Mouse (Mus musculus) cerebellum, adult 2 months (tissue): ENCODE measurements at regions not wholly inside any gene's neighbourhood (a gene's known extent, or its start where the extent isn't known, plus 50 kb on each side); places are given as distances from the start of the nearest gene placed in this dataset.

Experiments used
- DNase-seq, 2 experiments: peaks; one replicate each; pipeline ENCODE4 v3.0.0; 2021
- H3K27ac ChIP-seq: fragments of 200-500 bp; 2 replicates; pipeline ENCODE4 v1.5.1; 2012; ENCODE audit warnings: low read length, control low read depth, inconsistent platforms; ENCODE audit not compliant: insufficient read depth
- H3K27me3 ChIP-seq: fragments of 200-500 bp; 2 replicates; pipeline ENCODE4 v1.6.1; 2012; ENCODE audit warnings: inconsistent platforms, mild to moderate bottlenecking, low read length, moderate library complexity; ENCODE audit not compliant: control insufficient read depth, insufficient read depth
- H3K4me1 ChIP-seq: fragments of 200-500 bp; 2 replicates; pipeline ENCODE4 v1.6.1; 2011; ENCODE audit warnings: low read length; ENCODE audit not compliant: control insufficient read depth, insufficient read depth
- H3K4me3 ChIP-seq: fragments of 200-500 bp; replicated peaks from 2 replicates; pipeline ENCODE3; 2011; ENCODE audit warnings: mild to moderate bottlenecking, low read depth, low read length, control low read depth; ENCODE audit not compliant: insufficient read depth
- CTCF ChIP-seq: fragments of 200-500 bp; IDR thresholded peaks from 2 replicates; pipeline ENCODE4 v1.5.1; 2011; ENCODE audit warnings: low read depth, mild to moderate bottlenecking, control low read depth, low read length, moderate library complexity, borderline replicate concordance; ENCODE audit not compliant: insufficient read depth
- POLR2A ChIP-seq: fragments of 200-500 bp; IDR thresholded peaks from 2 replicates; pipeline ENCODE4 v1.6.1; 2011; ENCODE audit warnings: low read length, control low read depth, borderline replicate concordance; ENCODE audit not compliant: insufficient read depth
- WGBS: fragments of 180-500 bp; shearing (Covaris S2); methylation state at CpG from one replicate; pipeline ENCODE4 v1.1.7; 2018; 5-methylcytosine and 5-hydroxymethylcytosine counted together

DNA sequence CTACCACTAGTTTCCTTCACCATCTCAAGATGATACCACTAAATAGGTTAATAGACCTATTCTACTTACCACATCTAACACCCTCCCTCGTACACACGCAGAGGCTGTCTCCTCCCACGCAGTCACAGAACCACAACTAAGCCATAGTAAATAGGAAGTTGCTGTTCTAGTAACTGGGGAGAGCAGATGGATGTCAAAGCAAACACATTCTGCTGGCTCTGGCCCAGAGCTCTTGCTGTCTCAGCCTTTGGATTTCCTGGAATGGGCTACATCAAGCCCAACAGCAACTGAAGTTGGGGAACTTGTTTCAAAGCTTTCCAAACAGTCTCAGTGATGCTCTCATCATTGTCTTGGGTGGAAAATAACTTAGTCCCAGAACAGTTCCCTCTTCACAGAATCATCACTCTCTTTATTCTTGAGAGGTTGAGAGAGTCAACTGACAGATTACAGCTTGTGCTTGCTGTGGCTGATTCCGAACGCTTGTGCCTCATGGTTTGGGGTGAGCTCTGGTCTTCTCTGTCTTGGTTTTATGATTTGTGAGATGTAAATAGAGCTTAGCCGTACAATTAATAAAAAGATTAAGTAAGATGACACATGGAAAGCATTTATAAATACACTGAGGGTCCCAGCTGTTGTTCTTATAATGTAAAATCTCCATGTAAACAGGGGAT, 538.5 kb upstream of the Klf4 start:
- 46% methylated on average over 6 of the region's 6 CpGs for WGBS
- Histone ChIP-seq H3K4me1 (peaks cover 6% of the 10 kb centered on the region; the same call in 1 of the 2 replicates), H3K27ac (no peak overlapping the region), H3K27me3 (no peaks in the 10 kb centered on the region), H3K4me3 (no peak overlapping the region)
- TF ChIP-seq POLR2A (no peak), CTCF (no peak)
- DNase-seq, result peak; percentile 47 to 69

DNA sequence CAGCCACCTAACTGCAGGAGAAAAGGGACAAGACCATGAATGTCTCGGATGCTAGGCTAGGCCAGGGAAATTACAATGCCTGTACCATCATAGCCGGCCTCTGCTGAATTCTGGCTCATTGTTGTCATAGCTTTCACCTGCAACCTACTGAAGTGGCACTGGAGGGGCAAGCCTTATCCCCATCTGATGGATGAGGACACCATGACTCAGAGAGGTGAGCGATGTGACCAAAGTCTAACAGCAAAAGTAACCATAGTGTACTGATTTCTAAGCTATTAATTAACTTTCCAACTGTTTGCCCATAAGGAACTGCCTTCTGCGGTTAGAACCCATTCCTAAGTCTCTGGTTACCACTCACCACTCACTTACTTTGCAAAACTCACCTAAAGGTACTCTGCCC, 536.6 kb upstream of the Klf4 start:
- Histone ChIP-seq H3K27ac (no peak overlapping the region), H3K4me1 (peaks cover 6% of the 10 kb centered on the region; the same call in 1 of the 2 replicates), H3K27me3 (no peaks in the 10 kb centered on the region), H3K4me3 (no peak overlapping the region)
- WGBS, result 98% methylated on average over 4 of the region's 4 CpGs
- DNase-seq, result no peak
- TF ChIP-seq CTCF, result no peak
- no peak for TF ChIP-seq POLR2A

DNA sequence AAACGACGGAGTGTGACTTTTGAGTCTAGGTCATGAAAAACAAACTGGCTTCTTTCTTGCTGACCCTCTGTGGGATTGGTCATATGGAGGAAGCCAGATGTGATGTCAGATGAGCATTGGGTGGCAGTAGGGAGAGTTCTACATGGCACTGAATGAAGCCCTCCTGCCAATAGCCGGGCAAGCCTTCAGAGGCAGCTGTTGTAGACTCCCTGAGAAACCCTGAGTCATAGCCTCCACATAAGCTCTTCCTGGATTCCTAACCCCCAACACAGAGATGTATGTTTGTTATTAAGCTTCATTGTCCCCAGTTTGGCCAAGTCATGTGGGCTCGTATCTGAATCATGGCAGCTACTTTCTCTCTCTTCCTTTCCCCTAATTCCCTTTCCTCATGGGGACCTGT, 532.4 kb upstream of the Klf4 start:
- WGBS, result 94% methylated on average over 4 of the region's 4 CpGs
- H3K4me3 ChIP-seq, result no peak overlapping the region
- no peak for DNase-seq
- H3K27ac ChIP-seq, result no peak overlapping the region
- no peak for TF ChIP-seq CTCF
- no peak for TF ChIP-seq POLR2A
- no peaks in the 10 kb centered on the region for H3K27me3 ChIP-seq
- no peaks in the 10 kb centered on the region for H3K4me1 ChIP-seq

DNA sequence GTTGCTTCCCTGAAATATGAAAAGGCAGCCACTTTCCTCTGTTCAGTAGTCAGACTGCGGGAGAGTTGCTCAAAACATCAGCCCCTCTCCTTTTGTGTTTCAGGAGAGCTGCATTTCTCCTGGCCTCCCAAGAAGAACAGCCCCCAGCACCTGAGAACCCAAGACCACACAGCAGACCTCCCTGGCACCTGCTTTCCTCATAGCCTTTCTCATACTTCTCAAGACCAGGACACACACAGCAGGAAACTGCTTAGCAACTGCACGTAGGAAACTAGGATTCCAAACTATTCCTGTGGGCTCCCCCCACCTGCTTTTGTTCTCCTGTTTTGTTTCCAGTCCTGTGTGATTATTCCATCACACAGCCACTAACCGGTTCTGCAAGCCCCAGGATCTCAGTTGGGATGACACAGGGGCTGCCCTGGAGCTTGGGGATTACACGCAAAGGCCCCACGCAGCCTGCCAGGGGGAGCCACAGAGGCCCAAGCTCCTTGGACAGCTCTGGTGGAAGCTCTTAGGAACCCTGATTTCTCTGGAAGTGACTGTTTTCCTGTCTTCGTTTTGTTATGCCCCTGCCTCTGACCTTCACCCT, 519.6 kb upstream of the Klf4 start:
- no peak for DNase-seq
- H3K27ac ChIP-seq, result no peak overlapping the region
- H3K4me1 ChIP-seq, result no peaks in the 10 kb centered on the region
- 54% methylated on average over 6 of the region's 6 CpGs for WGBS
- H3K27me3 ChIP-seq, result no peaks in the 10 kb centered on the region
- TF ChIP-seq POLR2A (no peak), CTCF (no peak)
- H3K4me3 ChIP-seq, result no peak overlapping the region

DNA sequence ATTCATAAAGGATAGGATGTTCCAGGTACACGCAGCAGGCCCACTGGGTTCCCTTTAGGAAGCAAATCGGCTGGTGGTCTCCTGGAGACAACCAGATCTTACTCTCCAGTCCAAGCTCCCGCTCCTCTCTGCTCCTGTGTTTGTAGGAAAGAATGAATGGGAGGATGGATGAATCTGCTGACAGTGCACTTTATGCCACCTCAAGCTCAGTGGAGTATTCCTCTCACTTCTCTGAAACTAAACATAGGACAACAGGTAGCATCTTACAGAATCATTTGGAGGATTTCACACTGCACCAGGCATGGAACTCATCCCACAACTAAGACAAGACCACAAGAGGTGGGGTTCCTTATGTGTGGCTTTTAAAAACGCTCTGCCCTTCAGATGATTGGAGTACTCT, 507.1 kb upstream of the Klf4 start:
- Histone ChIP-seq H3K4me1 (no peaks in the 10 kb centered on the region), H3K27me3 (no peaks in the 10 kb centered on the region), H3K4me3 (no peak overlapping the region), H3K27ac (no peak overlapping the region)
- no peak for DNase-seq
- 91% methylated on average over 4 of the region's 4 CpGs for WGBS
- TF ChIP-seq POLR2A (no peak), CTCF (no peak)

DNA sequence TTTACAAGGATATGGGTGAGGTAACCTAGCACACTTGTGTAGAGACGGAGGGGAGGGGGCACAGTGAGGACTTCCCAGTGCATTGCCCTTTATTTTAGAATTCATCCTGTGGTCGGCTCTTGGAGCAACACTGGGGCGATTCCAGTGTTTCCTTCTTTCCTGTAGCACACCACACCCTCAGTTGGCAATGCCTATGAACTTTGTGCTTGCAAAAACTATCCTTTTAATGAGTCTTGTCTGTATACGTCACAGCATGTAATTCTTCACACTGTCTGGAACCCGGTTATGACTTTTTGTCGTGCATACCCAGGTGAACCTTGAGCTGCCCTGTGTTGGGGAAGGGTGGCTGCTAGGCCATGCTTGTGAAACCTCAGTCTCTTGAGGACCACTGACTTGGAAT, 504.1 kb upstream of the Klf4 start:
- H3K27me3 ChIP-seq, result no peaks in the 10 kb centered on the region
- no peak for TF ChIP-seq CTCF
- no peak for TF ChIP-seq POLR2A
- no peak for DNase-seq
- no peak overlapping the region for H3K27ac ChIP-seq
- H3K4me1 ChIP-seq, result no peaks in the 10 kb centered on the region
- WGBS, result 85% methylated on average over 6 of the region's 6 CpGs
- H3K4me3 ChIP-seq, result no peak overlapping the region

DNA sequence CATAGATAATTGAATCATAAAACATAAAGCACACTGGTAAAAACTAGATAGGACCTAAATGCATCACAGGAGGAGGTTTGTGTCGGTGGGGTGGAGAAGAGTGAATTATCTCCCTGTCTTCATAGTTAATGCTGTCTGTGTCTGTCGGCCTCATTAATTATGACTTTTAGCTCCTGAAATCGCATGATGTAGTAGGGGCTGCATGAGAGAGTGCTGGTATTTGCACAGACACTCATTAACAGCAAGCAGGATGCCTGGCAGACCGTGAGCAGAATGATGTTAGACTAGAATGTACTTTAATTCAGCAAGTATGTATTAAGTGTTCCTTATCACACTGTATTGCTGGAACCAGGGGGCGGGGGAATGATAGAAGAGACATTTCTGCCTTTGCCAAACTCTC, 503.3 kb upstream of the Klf4 start:
- Histone ChIP-seq H3K4me1 (no peaks in the 10 kb centered on the region), H3K4me3 (no peak overlapping the region), H3K27ac (no peak overlapping the region), H3K27me3 (no peaks in the 10 kb centered on the region)
- WGBS, result 84% methylated on average over 5 of the region's 5 CpGs
- no peak for TF ChIP-seq POLR2A
- no peak for TF ChIP-seq CTCF
- no peak for DNase-seq

DNA sequence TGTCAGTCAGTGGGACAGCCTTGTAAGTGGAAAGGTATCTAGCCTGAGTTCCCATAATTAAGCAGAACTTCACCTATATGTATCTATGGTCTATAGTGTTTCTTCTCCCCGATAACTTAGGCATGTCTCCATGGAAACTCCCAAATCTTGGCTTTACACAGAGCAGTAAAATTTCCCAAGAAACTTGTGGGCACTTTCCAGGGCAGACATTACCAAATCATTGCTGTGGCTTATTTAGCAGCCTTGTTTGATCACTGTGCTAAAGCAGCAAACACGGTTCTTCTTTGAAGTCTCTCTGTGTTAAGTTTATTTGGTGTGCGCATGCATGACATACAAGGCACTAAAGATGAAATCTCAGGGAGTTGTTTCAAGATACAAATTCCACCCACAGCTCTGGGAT, 496.2 kb upstream of the Klf4 start:
- H3K4me3 ChIP-seq, result no peak overlapping the region
- no peak overlapping the region for H3K27ac ChIP-seq
- 87% methylated on average over 3 of the region's 3 CpGs for WGBS
- no peak for DNase-seq
- TF ChIP-seq CTCF, result no peak
- no peak for TF ChIP-seq POLR2A
- no peaks in the 10 kb centered on the region for H3K4me1 ChIP-seq
- H3K27me3 ChIP-seq, result no peaks in the 10 kb centered on the region; the same call in 1 of the 2 replicates
